Comparison of ENCODE assay signal across 16 mouse cellular contexts in the genomic region with DNA sequence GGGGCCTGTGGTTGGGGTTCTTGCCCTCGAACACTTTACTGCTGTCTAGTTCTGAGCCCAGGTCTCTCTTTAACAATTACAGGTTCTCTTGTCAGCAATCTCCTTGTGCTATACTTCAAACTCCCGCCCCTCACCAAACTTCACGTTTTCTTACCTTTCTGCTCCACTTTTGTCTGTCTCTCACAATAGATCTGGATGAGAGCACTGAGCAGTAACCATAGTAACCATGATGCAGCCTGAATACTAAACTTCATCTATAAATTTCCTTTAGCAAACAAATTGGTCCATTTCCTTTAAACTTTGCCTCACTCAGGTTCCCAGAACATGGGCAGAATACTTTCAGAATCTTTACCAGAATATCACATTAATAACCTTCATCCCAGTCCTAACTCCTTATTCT.
"Had no signal": no experiment of that assay in that cellular context is flagged by ENCODE, and none has a peak within 500 bp of the region (broad histone marks: within the 10 kb centered on the region; RNA-seq: fewer than 3 reads in every experiment).

No protein-coding gene starts in this region.

- H3K4me2 ChIP-seq: kidney, embryonic 15.5 days; liver, embryonic 11.5 days; liver, embryonic 15.5 days; midbrain, embryonic 12.5 days had no signal

- H3K36me3 ChIP-seq: kidney, embryonic 15.5 days; limb, embryonic 10.5 days; liver, embryonic 15.5 days; midbrain, embryonic 12.5 days had no signal

- H3K9ac ChIP-seq: kidney, embryonic 15.5 days; liver, embryonic 15.5 days; midbrain, embryonic 12.5 days had no signal

- H3K27ac ChIP-seq: kidney, embryonic 15.5 days; left cerebral cortex, adult 2 months; limb, embryonic 10.5 days; liver, embryonic 15.5 days; midbrain, embryonic 12.5 days had no signal

- DNase-seq: kidney, adult 2 months; kidney, postnatal 25 days; lung, adult 2 months; lung, postnatal 4 days; retina, postnatal 1 day; right cerebral cortex, postnatal 4 days; spleen, adult 18-20 months; thymus, adult 18-20 months; thymus, postnatal 25 days had no signal

- H3K27me3 ChIP-seq: kidney, embryonic 15.5 days; liver, embryonic 15.5 days; midbrain, embryonic 12.5 days had no signal

- ATAC-seq: lung, postnatal 0 days had no signal

- H3K9me3 ChIP-seq: kidney, embryonic 15.5 days; limb, embryonic 10.5 days; liver, embryonic 15.5 days; midbrain, embryonic 12.5 days had no signal

- H3K4me3 ChIP-seq: kidney, embryonic 15.5 days; left cerebral cortex, adult 2 months; limb, embryonic 10.5 days; liver, embryonic 15.5 days; midbrain, embryonic 12.5 days had no signal

- H3K4me1 ChIP-seq: kidney, embryonic 15.5 days; limb, embryonic 10.5 days; liver, embryonic 15.5 days had no signal
